In genomic region chr9:41859780-41860179, GRCm38 (mm10) we compare ENCODE assay signal across 13 mouse cellular contexts.
DNase-seq lines count a peak whose midpoint lies in the region; ATAC-seq and TF ChIP-seq lines count a peak whose summit lies in the region.
"Had no signal": no experiment of that assay in that cellular context is flagged by ENCODE, and none has a peak within 500 bp of the region (broad histone marks: within the 10 kb centered on the region; RNA-seq: fewer than 3 reads in every experiment).

No protein-coding gene starts in this region.

- no peak for TF ChIP-seq CTCF in heart, adult 2 months (IDR thresholded peaks at IDR 0.05)
- TF ChIP-seq CTCF in midbrain, postnatal 0 days (IDR thresholded peaks at IDR 0.05): no peak

- no peaks in the 10 kb centered on the region for H3K79me2 ChIP-seq in heart, adult 2 months (replicated peaks; ENCODE audit: control insufficient read depth, insufficient read depth, low read length)

- WGBS in heart, embryonic 12.5 days: 47% methylated on average over 3 of the region's 3 CpGs
- WGBS in heart, adult 2 months: 54% methylated on average over 3 of the region's 3 CpGs
- WGBS in midbrain, embryonic 12.5 days: 81% methylated on average over 3 of the region's 3 CpGs
- WGBS in midbrain, postnatal 0 days: 67% methylated on average over 3 of the region's 3 CpGs
- 80% methylated on average over 3 of the region's 3 CpGs for WGBS in hindbrain, embryonic 14.5 days
- WGBS in neural tube, embryonic 14.5 days: 68% methylated on average over 3 of the region's 3 CpGs

- no peak overlapping the region for H3K4me3 ChIP-seq in heart, embryonic 12.5 days
- no peak overlapping the region for H3K4me3 ChIP-seq in heart, adult 2 months
- H3K4me3 ChIP-seq in midbrain, embryonic 12.5 days: no peak overlapping the region
- no peak overlapping the region for H3K4me3 ChIP-seq in midbrain, postnatal 0 days (ENCODE audit: low read depth, low read length)
- H3K4me3 ChIP-seq in hindbrain, embryonic 14.5 days (replicated peaks; ENCODE audit: low read length): no peak overlapping the region
- H3K4me3 ChIP-seq in neural tube, embryonic 14.5 days (ENCODE audit: low read depth, low read length): no peak overlapping the region

- H3K4me2 ChIP-seq in heart, embryonic 12.5 days: peak overlapping the region; percentile 50; the same call in 1 of the 2 replicates
- no peak overlapping the region for H3K4me2 ChIP-seq in midbrain, embryonic 12.5 days (replicated peaks)
- no peak overlapping the region for H3K4me2 ChIP-seq in midbrain, postnatal 0 days (ENCODE audit: low read depth, low read length, poor library complexity, severe bottlenecking)
- no peak overlapping the region for H3K4me2 ChIP-seq in hindbrain, embryonic 14.5 days (replicated peaks)
- no peak overlapping the region for H3K4me2 ChIP-seq in neural tube, embryonic 14.5 days (ENCODE audit: low read depth, low read length)

- DNase-seq in heart, adult 2 months: no peak
- no peak for DNase-seq in midbrain, postnatal 0 days (ENCODE audit: low spot score)
- DNase-seq in hindbrain, embryonic 14.5 days (ENCODE audit: low spot score): no peak
- DNase-seq in MN1 (ENCODE audit: low spot score): no peak
- no peak for DNase-seq in layer of hippocampus, postnatal 14 days (ENCODE audit: low spot score in 2 of 2)
- DNase-seq: cerebellum, postnatal 14 days; layer of hippocampus, postnatal 36 days; lung, postnatal 10 days; right cerebral cortex, postnatal 14 days; thymus, adult 18-20 months had no signal

- H3K9me3 ChIP-seq in heart, embryonic 12.5 days (replicated peaks): no peaks in the 10 kb centered on the region
- H3K9me3 ChIP-seq in midbrain, embryonic 12.5 days: no peaks in the 10 kb centered on the region
- H3K9me3 ChIP-seq in midbrain, postnatal 0 days (ENCODE audit: low read length): no peaks in the 10 kb centered on the region
- H3K9me3 ChIP-seq in hindbrain, embryonic 14.5 days (ENCODE audit: control insufficient read depth, low read length): no peaks in the 10 kb centered on the region
- H3K9me3 ChIP-seq in neural tube, embryonic 14.5 days (ENCODE audit: control insufficient read depth, low read length): no peaks in the 10 kb centered on the region

- H3K27me3 ChIP-seq in heart, embryonic 12.5 days (replicated peaks): no peaks in the 10 kb centered on the region
- H3K27me3 ChIP-seq in heart, adult 2 months (ENCODE audit: control insufficient read depth, insufficient read depth, low read length): no peaks in the 10 kb centered on the region
- no peaks in the 10 kb centered on the region for H3K27me3 ChIP-seq in midbrain, embryonic 12.5 days
- no peaks in the 10 kb centered on the region for H3K27me3 ChIP-seq in midbrain, postnatal 0 days (ENCODE audit: insufficient read depth, low read length)
- H3K27me3 ChIP-seq in hindbrain, embryonic 14.5 days (ENCODE audit: control insufficient read depth, insufficient read depth, low read length): no peaks in the 10 kb centered on the region
- H3K27me3 ChIP-seq in neural tube, embryonic 14.5 days (ENCODE audit: control insufficient read depth, insufficient read depth, low read length): no peaks in the 10 kb centered on the region

- TF ChIP-seq EP300 in heart, adult 2 months (IDR thresholded peaks at IDR 0.05; ENCODE audit: insufficient read depth, low read depth, low read length): no peak

- ATAC-seq in heart, embryonic 12.5 days (ENCODE audit: insufficient number of reproducible peaks, low FRiP score): no peak
- no peak for ATAC-seq in midbrain, embryonic 12.5 days (ENCODE audit: low FRiP score, low read depth)
- no peak for ATAC-seq in midbrain, postnatal 0 days (ENCODE audit: low FRiP score)
- ATAC-seq in hindbrain, embryonic 14.5 days (ENCODE audit: low FRiP score): no peak
- ATAC-seq in neural tube, embryonic 14.5 days (ENCODE audit: low read depth): no peak

- intact Hi-C loops in heart, adult 2 months (cut with DNase I): no loop called here

- peak overlapping the region; percentile 86 for H3K27ac ChIP-seq in heart, embryonic 12.5 days (ENCODE audit: poor library complexity, severe bottlenecking)
- no peak overlapping the region for H3K27ac ChIP-seq in heart, adult 2 months
- H3K27ac ChIP-seq in midbrain, embryonic 12.5 days (replicated peaks): peak overlapping the region; percentile 73; the same call in 1 of the 2 replicates
- no peak overlapping the region for H3K27ac ChIP-seq in midbrain, postnatal 0 days (ENCODE audit: low read depth, low read length)
- peak overlapping the region; percentile 82 for H3K27ac ChIP-seq in hindbrain, embryonic 14.5 days
- H3K27ac ChIP-seq in neural tube, embryonic 14.5 days (ENCODE audit: low read depth, low read length): peak overlapping the region; percentile 81; the same call in 1 of the 2 replicates

- H3K9ac ChIP-seq in heart, embryonic 12.5 days: no peak overlapping the region; the same call in 1 of the 2 replicates
- H3K9ac ChIP-seq in heart, adult 2 months (ENCODE audit: low read depth, low read length): no peak overlapping the region
- no peak overlapping the region for H3K9ac ChIP-seq in midbrain, embryonic 12.5 days (replicated peaks)
- no peak overlapping the region for H3K9ac ChIP-seq in midbrain, postnatal 0 days (replicated peaks; ENCODE audit: low read length, poor library complexity, severe bottlenecking)
- H3K9ac ChIP-seq in hindbrain, embryonic 14.5 days: no peak overlapping the region
- H3K9ac ChIP-seq in neural tube, embryonic 14.5 days (replicated peaks; ENCODE audit: low read depth, low read length): no peak overlapping the region

- H3K4me1 ChIP-seq in heart, embryonic 12.5 days (replicated peaks): peaks cover 31% of the 10 kb centered on the region
- H3K4me1 ChIP-seq in heart, adult 2 months (ENCODE audit: control insufficient read depth, insufficient read depth, low read length): no peaks in the 10 kb centered on the region
- H3K4me1 ChIP-seq in midbrain, embryonic 12.5 days: peaks cover 29% of the 10 kb centered on the region
- peaks cover 8% of the 10 kb centered on the region; the same call in 1 of the 2 replicates for H3K4me1 ChIP-seq in midbrain, postnatal 0 days (ENCODE audit: insufficient read depth, low read length)
- H3K4me1 ChIP-seq in hindbrain, embryonic 14.5 days (replicated peaks; ENCODE audit: control insufficient read depth, insufficient read depth, low read length): peaks cover 40% of the 10 kb centered on the region
- H3K4me1 ChIP-seq in neural tube, embryonic 14.5 days (ENCODE audit: control insufficient read depth, insufficient read depth, low read length): peaks cover 35% of the 10 kb centered on the region

- H3K36me3 ChIP-seq in heart, embryonic 12.5 days: no peaks in the 10 kb centered on the region
- no peaks in the 10 kb centered on the region for H3K36me3 ChIP-seq in heart, adult 2 months (ENCODE audit: control insufficient read depth, insufficient read depth, low read length)
- H3K36me3 ChIP-seq in midbrain, embryonic 12.5 days: no peaks in the 10 kb centered on the region
- H3K36me3 ChIP-seq in midbrain, postnatal 0 days (ENCODE audit: insufficient read depth, low read length): no peaks in the 10 kb centered on the region
- H3K36me3 ChIP-seq in hindbrain, embryonic 14.5 days (replicated peaks; ENCODE audit: control insufficient read depth, insufficient read depth): no peaks in the 10 kb centered on the region
- no peaks in the 10 kb centered on the region for H3K36me3 ChIP-seq in neural tube, embryonic 14.5 days (ENCODE audit: control insufficient read depth, insufficient read depth, low read length)

- TF ChIP-seq POLR2A in heart, adult 2 months (IDR thresholded peaks at IDR 0.05; ENCODE audit: insufficient read depth, low read depth, low read length): no peak

Comparison
In these comparisons a context has a peak if more than half of its experiments do, and no peak if none do; other contexts are left out.
1. H3K27ac ChIP-seq: peak in heart, embryonic 12.5 days (single experiment), midbrain, embryonic 12.5 days (single experiment), hindbrain, embryonic 14.5 days (single experiment) and neural tube, embryonic 14.5 days (single experiment); none in heart, adult 2 months (single experiment) and midbrain, postnatal 0 days (single experiment).